Comparison of ENCODE assay signal across 14 mouse cellular contexts in the genomic region with DNA sequence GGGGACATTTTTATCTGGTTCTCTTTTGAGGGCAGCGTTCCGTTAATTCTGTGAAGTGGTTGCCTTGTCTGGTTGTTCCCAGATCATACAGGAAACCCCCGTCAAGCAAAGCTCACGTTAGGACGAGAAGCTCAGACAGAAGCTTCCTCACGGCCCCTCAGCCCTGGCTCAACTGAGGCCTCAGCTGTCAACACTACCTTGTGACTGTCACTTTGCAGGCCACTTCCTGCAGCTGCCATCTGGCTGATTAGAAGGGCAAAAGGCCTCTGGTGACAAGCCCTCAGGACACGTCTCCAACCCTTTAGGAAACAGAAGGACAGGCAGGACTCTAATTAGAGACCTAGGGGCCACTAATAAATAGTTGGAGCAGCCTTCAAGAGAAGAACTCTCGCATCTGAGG. TPM values are rescaled to one million over a fixed set of nuclear protein-coding genes. Genes with fewer than 3 reads are reported as not detected.
DNase-seq lines count a peak whose midpoint lies in the region; ATAC-seq and TF ChIP-seq lines count a peak whose summit lies in the region.
"Had no signal": no experiment of that assay in that cellular context is flagged by ENCODE, and none has a peak within 500 bp of the region (broad histone marks: within the 10 kb centered on the region; RNA-seq: fewer than 3 reads in every experiment).

No protein-coding gene starts in this region.

- ATAC-seq in hindbrain, embryonic 13.5 days (ENCODE audit: low FRiP score): no peak
- ATAC-seq in liver, postnatal 0 days: peak; percentile 44; the same call in 1 of the 2 replicates

- no peak overlapping the region for H3K4me2 ChIP-seq in hindbrain, embryonic 13.5 days
- H3K4me2 ChIP-seq in liver, postnatal 0 days (ENCODE audit: low read depth, low read length): no peak overlapping the region
- H3K4me2 ChIP-seq: limb, embryonic 12.5 days; neural tube, embryonic 12.5 days had no signal

- H3K4me3 ChIP-seq in hindbrain, embryonic 10.5 days: no peak overlapping the region
- H3K4me3 ChIP-seq in hindbrain, embryonic 13.5 days: no peak overlapping the region
- H3K4me3 ChIP-seq in liver, postnatal 0 days (ENCODE audit: low read depth, low read length): no peak overlapping the region
- H3K4me3 ChIP-seq: limb, embryonic 12.5 days; neural tube, embryonic 12.5 days had no signal

- TF ChIP-seq CTCF in liver, postnatal 0 days (IDR thresholded peaks at IDR 0.05; ENCODE audit: low read depth): no peak

- H3K36me3 ChIP-seq in hindbrain, embryonic 10.5 days: no peaks in the 10 kb centered on the region
- no peaks in the 10 kb centered on the region for H3K36me3 ChIP-seq in hindbrain, embryonic 13.5 days
- H3K36me3 ChIP-seq in liver, postnatal 0 days (replicated peaks; ENCODE audit: insufficient read depth, low read length): no peaks in the 10 kb centered on the region
- H3K36me3 ChIP-seq: limb, embryonic 12.5 days; neural tube, embryonic 12.5 days had no signal

- H3K9me3 ChIP-seq in hindbrain, embryonic 10.5 days: no peaks in the 10 kb centered on the region
- H3K9me3 ChIP-seq in hindbrain, embryonic 13.5 days: no peaks in the 10 kb centered on the region
- H3K9me3 ChIP-seq in liver, postnatal 0 days (ENCODE audit: low read length): no peaks in the 10 kb centered on the region
- H3K9me3 ChIP-seq: limb, embryonic 12.5 days; neural tube, embryonic 12.5 days had no signal

- TF ChIP-seq EP300 in liver, postnatal 0 days (IDR thresholded peaks at IDR 0.05; ENCODE audit: low read depth): no peak

- WGBS in hindbrain, embryonic 10.5 days: 45% methylated on average over 8 of the region's 8 CpGs
- WGBS in hindbrain, embryonic 13.5 days: 39% methylated on average over 8 of the region's 8 CpGs
- 19% methylated on average over 8 of the region's 8 CpGs for WGBS in liver, postnatal 0 days (ENCODE audit: insufficient replicate concordance)

- no peak overlapping the region for H3K9ac ChIP-seq in hindbrain, embryonic 13.5 days
- no peak overlapping the region for H3K9ac ChIP-seq in liver, postnatal 0 days (replicated peaks)
- H3K9ac ChIP-seq: limb, embryonic 12.5 days; neural tube, embryonic 12.5 days had no signal

- DNase-seq in hindbrain, embryonic 10.5 days (ENCODE audit: low spot score): peak; percentile 35
- DNase-seq in c-Kit-positive CD71-negative TER-119-negative erythroid progenitor cells, embryonic 14.5 days (ENCODE audit: low read depth): peak; percentile 35
- DNase-seq in embryo, embryonic 11 days: peak; percentile 20
- peak; percentile 23 for DNase-seq in liver, postnatal 0 days
- DNase-seq in frontal cortex, adult 2 months (ENCODE audit: extremely low spot score in 1 of 2, low spot score in 1 of 2): no peak
- DNase-seq in frontal cortex, postnatal 36 days (ENCODE audit: low spot score in 2 of 2): no peak
- no peak for DNase-seq in adrenal gland, postnatal 10 days
- DNase-seq: kidney, postnatal 10 days; lung, postnatal 4 days; right cerebral cortex, postnatal 4 days had no signal

- peaks cover 8% of the 10 kb centered on the region; the same call in 1 of the 2 replicates for H3K4me1 ChIP-seq in hindbrain, embryonic 10.5 days (replicated peaks)
- 0 out of 2 replicates have a peak, but pooled peaks cover 3% of the 10 kb centered on the region for H3K4me1 ChIP-seq in hindbrain, embryonic 13.5 days (replicated peaks)
- peaks cover 3% of the 10 kb centered on the region; the same call in 1 of the 2 replicates for H3K4me1 ChIP-seq in liver, postnatal 0 days (ENCODE audit: insufficient read depth)
- H3K4me1 ChIP-seq: limb, embryonic 12.5 days; neural tube, embryonic 12.5 days had no signal

- H3K27ac ChIP-seq in hindbrain, embryonic 10.5 days: no peak overlapping the region
- no peak overlapping the region for H3K27ac ChIP-seq in hindbrain, embryonic 13.5 days
- no peak overlapping the region for H3K27ac ChIP-seq in liver, postnatal 0 days (ENCODE audit: low read depth)
- H3K27ac ChIP-seq: limb, embryonic 12.5 days; neural tube, embryonic 12.5 days had no signal

- no peaks in the 10 kb centered on the region for H3K27me3 ChIP-seq in hindbrain, embryonic 10.5 days (ENCODE audit: insufficient read depth, poor library complexity, severe bottlenecking)
- no peaks in the 10 kb centered on the region for H3K27me3 ChIP-seq in hindbrain, embryonic 13.5 days
- H3K27me3 ChIP-seq in liver, postnatal 0 days (ENCODE audit: insufficient read depth, low read length): no peaks in the 10 kb centered on the region
- H3K27me3 ChIP-seq: neural tube, embryonic 12.5 days had no signal

RNA-seq across cellular contexts. Expression of a gene that starts 35.9 kb away (rescaled TPM):
- polyA plus RNA-seq in hindbrain, embryonic 10.5 days (2016; fragmentation: Nextera tagmentation; extraction: Ambion mirVana): 0.71 and 0.78 TPM in 2 replicates
- polyA plus RNA-seq in hindbrain, embryonic 13.5 days (2015; fragmentation: Nextera tagmentation; extraction: Ambion mirVana): 1.3 and 1.4 TPM in 2 replicates
- polyA plus RNA-seq in liver, postnatal 0 days (2015; fragmentation: Nextera tagmentation; extraction: Ambion mirVana): 2.3 and 2.7 TPM in 2 replicates
- polyA plus RNA-seq in frontal cortex, adult 2 months (2012; rRNA removed): 7.5 and 8.9 TPM in 2 replicates
- total RNA-seq in adrenal gland, postnatal 10 days (2021): 10 to 100 TPM; 10.2 to 11.7 TPM
- polyA plus RNA-seq: gonadal fat pad, adult 2 months had no signal

Comparison
In these comparisons a context has a peak if more than half of its experiments do, and no peak if none do; other contexts are left out.
1. DNase-seq: peak in hindbrain, embryonic 10.5 days (single experiment), c-Kit-positive CD71-negative TER-119-negative erythroid progenitor cells, embryonic 14.5 days (single experiment), embryo, embryonic 11 days (single experiment) and liver, postnatal 0 days (single experiment); none in frontal cortex, adult 2 months (0 of 2), frontal cortex, postnatal 36 days (0 of 2) and adrenal gland, postnatal 10 days (single experiment).